Mouse (Mus musculus): ENCODE measurements around the gene Nuak1.
A peak's percentile ranks its signal among the peaks of the same experiment; 100 is the strongest.
"Not testable (repeated sequence)": the region's sequence is repeated elsewhere in the genome, so short reads cannot be mapped to it uniquely, and the experiment has no call there.

The Nuak1 gene

DNA sequence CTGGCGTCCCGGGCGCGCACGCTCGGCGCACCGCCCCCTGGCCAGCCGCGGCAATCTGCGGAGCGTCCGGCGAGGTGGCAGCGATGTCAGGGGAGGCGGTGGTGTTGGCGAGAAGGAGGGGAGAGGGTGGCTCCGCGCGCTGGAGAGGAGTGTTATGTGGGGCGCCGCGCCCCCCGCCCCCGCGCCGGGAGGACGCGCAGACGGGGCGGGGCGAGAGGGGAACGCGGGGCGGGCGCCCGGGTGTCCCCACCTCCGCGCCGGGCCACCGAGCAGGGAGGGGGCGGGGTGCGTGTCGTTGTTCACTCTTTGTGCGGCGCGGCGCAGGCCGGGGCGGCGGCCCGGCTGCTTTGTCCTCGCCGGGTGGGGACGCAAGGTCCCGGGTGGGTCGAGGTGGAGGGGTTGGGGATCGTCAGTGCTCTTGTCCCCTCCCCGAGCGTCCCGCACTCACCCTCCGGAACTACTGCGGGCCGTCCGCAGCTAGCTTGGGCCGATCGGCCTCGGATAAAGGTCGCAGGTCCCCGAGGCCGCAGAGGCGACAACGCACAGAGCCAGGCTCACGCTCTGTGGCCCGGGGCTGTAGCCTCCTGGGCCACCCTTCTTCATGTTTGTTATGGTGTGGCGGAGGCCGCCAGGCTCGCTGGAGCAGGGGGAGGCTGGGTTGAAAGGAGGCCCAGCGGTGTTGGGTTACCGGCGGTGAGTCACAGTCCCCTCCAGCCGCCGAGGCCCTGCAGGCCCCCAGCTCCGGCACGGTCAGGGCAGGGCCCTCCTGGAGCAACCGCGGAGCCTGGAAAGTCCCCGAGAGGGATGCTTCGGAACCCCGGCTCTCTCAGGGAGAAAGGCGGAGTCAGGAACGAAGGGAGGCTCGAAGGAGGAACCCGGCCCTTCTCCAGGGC, at the start of gene Nuak1:
Gene Nuak1, minus strand, starts transcription at position 57 of the 893 bp plus-strand sequence.
- DNase-seq (ENCODE audit: low spot score in 2 of 2), result peak; percentile 36 to 56

DNA sequence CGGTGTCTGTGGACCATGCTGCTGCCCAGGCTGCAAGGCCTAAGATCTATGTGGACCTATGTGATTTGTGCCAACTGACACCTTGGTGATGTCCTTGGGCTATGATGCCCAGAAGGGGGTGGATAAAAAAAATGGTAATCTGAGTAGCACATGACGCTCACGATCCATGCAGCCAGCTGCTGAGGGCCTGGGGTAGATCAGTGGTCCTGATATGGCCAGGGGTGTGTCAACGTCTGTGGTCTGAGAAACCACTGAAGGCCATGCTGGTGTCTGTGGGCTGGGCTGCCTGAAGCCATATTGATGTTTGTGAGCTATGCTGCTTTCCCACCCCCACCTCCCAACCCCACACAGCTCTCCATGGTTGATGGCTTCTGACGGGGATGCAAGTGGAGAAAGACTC, 49.7 kb upstream of the Nuak1 start:
- DNase-seq (ENCODE audit: low spot score in 2 of 2), result no peak

DNA sequence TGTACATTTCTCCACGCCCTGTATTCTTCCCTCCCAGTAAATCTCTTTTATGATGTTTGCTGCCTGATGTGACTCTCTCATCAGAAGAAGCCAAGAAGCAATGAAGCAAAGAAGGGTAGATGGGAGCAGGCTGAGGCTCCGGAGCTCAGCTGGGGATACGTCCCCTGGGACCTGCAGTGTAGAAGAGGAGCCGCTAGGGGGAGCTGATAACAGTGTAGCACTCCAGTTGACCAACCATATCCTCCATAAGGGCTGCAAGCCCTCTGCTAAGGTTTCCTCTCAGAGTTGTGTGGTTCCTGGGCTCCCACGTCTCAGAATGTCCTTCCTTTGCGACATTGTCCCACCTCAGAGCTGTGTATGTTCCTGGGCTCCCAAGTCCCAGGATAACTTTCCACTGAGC, 47.9 kb upstream of the Nuak1 start:
- DNase-seq (ENCODE audit: low spot score in 2 of 2), result peak; percentile 57 to 65

DNA sequence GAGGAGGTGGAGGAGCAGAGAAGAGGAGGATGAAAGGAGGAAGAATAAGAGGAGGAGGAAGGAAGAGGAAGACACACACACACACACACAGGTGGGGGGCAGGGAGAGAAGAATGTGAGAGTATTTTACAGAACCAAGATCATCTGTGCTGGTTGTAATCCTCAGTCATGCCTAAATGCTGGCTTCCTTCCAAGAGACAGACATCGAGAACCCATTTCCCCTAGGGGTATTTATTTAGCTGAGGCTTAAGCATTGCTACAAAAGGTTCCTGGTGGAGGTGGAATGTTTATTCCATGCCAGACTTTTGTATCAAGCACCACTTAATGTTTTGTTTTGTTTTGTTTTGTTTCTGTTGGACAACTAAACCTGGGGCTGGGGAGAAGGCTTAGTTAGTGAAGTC, 44.3 kb upstream of the Nuak1 start:
- no peak for DNase-seq (ENCODE audit: low spot score in 2 of 2)

DNA sequence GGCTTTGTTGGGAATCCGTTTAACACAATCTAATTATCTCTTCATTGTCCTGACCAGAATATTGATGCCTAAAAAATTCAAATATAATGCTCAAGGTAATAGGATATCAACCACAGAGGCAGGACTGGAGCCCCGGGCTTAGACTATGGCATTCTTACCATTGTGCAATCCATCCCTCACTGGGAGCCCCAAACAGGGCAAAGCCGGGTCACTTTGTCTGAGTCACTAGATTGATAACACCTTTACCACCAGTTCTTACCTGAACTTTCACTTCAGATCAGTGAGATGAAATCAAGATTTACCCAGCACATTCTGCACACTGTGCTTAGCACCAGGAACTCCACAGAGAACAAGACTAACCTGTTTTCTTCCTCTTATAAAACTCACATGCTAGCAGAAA, 43.2 kb upstream of the Nuak1 start:
- no peak for DNase-seq (ENCODE audit: low spot score in 2 of 2)

DNA sequence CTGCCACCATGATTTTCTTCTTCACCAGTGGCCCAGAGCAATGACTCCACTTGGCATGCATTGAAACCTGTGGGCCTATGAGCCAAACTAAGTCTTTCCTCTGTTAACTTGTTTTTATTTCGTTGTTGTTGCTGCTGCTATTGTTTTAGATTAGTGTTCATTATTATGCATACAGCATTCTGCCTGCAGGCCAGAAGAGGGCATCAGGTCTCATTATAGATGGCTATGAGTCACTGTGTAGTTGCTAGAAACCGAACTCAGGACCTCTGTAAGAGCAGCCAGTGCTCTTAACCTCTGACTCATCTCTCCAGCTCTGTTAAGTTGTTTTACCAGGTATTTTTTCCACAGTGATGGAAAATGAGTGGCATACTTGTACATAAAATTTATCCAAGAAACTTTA, 42.7 kb upstream of the Nuak1 start:
- no peak for DNase-seq (ENCODE audit: low spot score in 2 of 2)

DNA sequence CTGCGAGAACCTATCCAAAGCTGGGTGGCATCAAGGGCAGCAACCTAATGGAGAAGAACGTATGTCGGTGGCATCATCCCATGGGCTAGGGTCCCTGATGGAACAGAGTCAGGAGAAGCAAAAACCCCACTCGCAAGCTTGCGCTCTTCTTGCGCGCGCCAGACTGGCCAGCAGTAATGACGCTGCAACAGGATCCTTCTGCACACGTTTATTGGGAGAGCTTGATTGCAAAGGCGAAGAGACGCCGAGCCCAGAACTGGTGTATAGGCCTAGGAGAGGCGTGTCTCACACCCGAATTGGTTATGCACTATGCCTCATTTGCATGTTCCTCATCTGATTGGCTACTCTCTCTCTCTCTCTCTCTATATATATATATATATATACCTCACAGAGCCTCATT, 42.0 kb upstream of the Nuak1 start:
- DNase-seq (ENCODE audit: low spot score in 2 of 2), result not testable (repeated sequence)

DNA sequence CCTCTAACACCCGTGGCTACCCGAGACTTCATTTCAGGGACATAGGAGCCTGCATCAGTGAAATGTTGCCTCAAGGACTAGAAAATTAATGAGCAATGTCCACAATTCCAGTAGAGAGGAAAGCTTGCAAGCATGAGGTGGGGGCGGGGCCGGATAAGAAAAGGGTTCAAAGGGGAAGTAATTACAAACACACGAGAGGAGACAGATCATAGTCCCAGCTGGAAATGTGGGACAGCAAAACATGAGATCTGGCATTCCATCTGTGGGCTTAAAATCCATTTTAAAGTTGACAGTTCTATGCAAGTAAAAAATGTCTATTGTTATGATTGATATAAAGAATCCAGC, 40.9 kb upstream of the Nuak1 start:
- no peak for DNase-seq (ENCODE audit: low spot score in 2 of 2)

DNA sequence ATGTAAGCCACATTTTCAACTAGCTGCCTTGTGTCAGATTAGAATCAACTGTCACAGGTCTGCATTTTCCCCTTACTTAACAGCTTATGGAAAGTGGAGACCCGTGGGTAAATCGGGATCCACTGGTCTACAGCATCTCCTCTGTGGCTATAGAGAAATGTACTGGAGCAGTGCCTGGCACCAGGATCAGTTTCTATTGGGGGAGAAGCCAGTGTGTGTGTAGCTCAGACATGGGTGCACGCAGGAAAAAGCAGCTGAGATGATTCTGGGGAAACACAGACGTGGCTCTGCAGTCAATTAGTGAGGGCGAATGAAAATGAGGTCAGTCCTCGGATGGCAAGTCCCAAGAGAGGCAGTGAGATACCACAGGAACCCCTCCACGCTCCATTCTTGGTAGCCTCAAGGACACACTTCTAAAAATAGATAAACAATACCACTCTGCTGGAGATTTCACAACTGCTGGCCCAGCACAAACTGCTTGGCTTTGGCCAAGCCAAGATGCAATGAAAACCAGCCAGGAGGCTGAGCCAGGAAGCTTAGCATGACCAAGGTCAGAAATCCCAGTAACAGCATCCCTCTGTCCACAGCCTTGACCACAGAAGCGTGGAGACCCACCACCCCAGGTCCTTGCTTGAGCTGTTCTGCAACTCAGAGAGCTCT, 40.4 kb upstream of the Nuak1 start:
- DNase-seq (ENCODE audit: low spot score in 2 of 2), result no peak

DNA sequence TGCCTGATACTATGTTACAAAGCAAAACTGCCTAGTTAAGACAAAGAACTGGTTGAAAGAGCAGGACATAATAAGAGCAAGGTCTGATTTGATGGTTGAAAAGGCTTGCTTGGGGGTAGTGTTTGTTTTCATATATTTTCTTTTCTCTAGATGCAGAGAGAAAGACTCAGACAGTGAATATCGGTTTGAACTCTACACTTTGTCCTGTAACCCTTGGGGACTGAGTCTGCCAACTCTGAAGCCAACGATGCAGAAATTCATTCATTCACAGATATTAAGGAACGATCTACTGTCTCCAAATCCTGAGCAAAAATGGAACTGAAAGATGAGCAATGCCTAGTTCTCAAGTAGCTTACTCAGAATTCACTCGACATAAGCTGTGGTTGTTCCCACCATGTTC, 39.7 kb upstream of the Nuak1 start:
- DNase-seq (ENCODE audit: low spot score in 2 of 2), result no peak

DNA sequence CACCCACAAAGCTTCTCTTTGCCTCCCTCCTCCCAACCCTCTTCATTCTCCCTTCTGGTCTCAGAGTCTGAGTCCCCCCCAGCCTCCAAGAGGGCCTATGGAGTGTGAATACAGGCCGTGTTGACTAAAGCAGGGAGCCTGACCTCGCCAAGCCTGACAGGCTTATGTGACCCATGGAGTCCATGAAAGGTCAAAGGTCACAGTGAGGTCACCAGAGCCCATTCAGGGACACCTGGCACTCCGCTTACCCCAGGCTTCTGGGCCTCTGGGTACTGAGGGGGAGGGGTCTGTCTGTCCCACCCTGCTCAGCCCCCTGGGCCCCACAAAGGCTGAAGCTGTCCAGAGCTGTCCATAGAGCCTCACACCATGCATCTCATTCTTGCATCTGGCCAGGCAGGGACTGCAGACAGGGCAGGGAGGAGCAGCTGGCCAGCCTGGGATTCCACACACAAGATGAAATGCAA, 37.2 kb upstream of the Nuak1 start:
- no peak for DNase-seq (ENCODE audit: low spot score in 2 of 2)

DNA sequence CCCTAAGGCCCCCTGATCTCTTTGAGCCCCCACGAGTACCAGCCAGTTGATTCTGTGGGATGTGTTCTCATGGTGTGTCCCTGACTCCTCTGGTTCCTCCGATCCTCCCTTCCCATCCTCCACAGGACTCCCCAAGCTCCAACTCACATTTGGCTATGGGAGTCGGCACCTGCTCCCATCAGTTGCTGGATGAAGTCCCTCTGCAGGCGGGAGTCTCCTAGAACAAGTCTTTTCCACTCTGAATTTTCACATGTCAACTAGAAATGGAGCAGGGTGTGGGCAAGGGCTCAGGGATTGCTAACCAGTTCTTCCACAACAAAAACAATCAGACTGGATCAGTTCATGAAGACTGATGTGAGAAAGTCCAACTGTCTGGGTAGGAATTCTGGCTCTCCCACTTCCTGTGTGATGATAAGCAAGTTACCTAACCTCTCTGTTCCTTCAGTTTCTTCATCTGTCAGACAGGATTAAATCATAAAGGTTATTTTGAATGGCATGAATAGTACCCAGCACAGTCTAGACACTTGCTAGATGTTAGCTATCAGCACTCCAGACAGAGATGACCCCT, 36.7 kb upstream of the Nuak1 start:
- no peak for DNase-seq (ENCODE audit: low spot score in 2 of 2)

DNA sequence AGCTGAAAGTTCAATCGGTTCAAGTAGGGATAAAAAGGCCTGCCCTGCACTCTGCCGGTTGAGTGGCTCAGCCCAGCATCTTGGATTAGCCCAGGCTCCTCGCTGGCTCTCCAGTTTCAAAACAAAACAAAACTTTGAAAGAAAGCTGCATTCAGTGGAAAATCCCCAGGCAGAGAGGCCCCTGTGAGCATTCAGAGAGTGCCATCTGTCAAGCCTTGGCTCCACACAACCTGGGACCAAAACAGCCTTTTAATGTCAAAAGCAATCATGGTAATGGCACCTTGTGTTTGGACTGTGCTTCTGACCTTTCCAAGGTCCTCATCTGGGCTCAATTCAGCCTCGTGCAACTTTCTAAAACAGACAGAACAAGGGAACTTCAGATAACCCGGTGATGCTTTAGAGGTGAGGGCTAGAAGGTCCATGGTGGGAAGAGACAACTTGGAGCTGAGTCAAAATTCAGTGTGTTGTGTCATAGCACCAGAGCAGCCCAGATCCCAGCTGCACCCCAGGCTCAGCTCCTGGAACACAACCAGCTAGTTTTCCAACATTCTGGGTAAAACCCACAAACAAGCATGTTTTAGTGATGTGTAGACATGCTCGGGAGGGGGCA, 27.3 kb upstream of the Nuak1 start:
- DNase-seq (ENCODE audit: low spot score in 2 of 2), result no peak

DNA sequence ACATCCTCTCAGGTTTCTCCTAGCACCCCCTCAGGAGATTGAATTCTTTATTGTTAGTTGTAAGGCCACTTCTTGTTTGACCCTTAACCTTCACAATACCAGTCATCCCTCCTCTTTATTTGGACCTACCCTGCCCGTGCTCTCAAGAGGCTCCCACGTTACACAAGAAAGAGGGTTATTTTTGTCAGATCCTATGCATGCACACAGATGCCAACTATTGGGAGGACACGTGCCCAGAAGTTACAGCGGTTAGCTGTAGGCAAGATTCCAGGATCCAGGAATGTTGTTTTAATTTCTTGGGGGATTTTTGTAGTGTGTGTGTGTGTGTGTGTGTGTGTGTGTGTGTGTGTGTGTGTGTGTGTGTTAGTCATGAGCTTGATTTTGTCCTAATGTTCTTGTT, 25.1 kb upstream of the Nuak1 start:
- DNase-seq (ENCODE audit: low spot score in 2 of 2), result no peak

DNA sequence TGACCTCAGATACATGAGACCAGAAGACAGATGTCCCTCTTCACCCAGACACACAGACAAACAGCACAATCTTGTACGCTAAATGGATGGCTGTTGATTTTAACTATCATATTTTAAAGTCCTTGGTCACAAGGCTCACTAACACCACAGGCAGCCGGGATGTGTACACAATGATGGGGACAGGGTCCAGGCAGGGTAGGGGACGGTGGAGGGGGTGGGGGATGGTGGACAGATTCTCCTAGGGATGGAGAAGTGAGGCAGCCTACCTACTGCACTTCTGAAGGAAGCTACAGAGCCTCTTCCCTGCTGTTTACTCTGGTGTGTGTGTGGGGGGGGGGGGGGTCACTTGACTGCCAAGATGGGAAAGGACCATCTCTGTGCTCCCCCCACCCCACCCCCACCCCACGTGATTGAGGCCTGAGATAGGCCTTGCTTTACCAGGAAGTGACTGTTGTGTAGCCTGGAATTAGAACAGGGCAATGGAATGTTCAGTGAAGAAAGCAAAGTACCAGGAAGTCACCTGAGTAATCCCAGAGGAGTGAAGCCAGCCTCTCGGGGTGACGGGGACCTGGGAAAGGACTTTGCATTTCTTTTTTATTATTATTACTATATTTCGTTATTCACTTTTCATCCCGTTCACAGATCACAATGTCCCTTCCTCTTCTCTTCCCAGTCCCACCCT, 20.2 kb upstream of the Nuak1 start:
- DNase-seq (ENCODE audit: low spot score in 2 of 2), result no peak

DNA sequence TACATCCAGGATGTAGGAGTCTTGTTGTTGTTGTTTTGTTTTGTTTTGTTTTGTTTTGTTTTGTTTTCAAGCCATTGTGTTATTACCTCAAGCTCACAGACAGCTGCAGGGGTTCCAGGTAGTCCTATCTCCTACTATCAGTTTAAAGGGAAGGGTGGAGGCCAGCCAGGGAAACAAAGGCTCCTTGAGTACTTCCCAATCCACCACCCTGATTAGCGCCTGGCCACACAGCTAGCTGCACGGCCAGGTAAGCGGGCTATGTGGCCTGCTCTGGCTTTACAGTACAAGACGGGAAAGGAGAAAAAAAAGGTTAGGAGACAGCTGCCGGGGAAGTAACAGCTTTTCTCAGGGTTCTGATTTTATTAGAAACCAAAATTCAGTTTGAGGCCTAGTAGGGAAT, 17.7 kb upstream of the Nuak1 start:
- no peak for DNase-seq (ENCODE audit: low spot score in 2 of 2)

DNA sequence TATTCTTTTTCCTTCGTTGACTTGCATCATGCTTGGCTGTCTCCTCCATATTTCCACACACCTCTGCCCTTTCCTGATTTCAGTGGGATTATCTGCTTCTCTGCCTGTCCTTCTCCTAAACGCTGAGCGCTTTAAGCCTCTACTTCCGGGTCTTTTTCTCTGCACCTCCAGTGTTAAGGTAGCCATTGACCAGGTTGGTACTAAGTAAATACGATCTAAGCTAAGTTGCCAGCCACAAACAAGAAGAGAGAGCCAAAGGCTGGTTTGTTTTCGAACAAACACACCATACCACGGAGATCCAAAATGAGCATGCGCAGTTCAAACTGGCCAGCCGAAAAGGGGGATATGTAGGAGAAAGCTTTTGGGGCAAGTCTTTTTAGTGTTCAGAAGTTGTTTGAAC, 17.1 kb upstream of the Nuak1 start:
- DNase-seq (ENCODE audit: low spot score in 2 of 2), result no peak

DNA sequence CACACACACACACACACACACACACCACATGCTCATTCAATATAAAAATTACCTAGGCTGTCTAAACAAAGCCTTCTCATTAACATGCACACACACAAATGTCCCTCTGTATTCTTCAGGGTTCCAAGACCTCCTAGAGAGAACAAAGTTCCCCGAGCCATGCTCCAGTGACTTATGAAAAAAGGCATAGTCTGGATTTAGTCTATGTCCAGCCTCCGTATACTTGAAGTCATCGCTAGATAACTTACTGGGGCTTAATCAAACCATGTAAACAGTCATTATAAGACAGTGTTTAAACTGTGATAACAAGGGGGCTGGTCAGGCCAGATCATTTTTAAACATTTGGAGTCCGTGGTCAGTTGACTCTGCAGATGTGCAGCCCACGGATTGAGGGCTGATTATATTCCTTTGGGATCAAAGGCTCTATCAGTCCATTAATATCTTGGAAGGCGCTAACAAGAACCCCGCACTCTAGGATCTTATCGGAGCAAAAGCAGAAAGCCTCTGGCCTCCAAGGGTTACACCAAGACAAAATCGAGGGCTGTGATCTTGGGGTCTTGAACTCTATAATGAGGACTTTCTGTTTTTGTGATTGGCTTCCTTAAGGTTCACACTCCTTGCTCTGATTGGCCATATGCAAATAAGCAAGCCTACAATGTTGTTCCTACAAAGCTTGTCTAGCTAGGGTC, 16.4 kb upstream of the Nuak1 start:
- no peak for DNase-seq (ENCODE audit: low spot score in 2 of 2)

DNA sequence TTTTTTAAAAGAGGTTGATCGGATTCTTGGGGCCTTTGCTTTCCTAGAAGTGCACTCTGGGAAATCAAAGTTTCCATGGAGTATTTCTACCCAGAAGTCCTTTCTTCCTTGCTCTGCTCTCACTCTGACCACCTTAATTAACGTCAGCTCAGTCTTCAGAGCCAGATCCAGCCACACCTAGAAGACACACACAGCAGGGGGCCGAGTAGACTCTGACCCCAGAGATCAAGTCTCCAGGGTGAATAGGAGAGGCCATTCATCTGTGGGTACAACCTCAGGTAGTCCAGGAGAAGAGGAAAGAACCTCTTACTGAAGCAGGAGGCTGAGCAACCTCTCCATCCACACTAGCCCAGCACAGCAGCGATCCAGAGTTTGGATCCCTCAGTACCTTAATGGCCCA, 11.5 kb upstream of the Nuak1 start:
- no peak for DNase-seq (ENCODE audit: low spot score in 2 of 2)

DNA sequence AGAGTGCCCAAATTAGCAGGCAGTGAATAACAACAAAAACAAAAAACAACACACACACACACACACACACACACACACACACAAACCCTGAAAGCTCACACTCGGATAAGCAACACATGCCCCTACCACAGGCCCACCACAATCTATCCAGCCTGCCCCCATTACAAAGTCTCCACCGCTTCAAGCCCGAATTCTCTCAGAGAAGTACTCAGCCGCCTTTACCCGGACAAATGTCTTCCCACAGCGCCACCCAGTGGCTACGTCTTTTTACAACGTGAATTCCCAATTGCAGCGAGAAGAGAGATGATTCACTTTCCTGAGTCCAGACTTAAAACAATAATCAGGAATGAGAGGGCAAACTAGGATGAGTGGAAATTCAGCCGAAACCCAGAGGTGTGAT, 10.3 kb upstream of the Nuak1 start:
- peak; percentile 11 to 58 for DNase-seq (ENCODE audit: low spot score in 2 of 2)

DNA sequence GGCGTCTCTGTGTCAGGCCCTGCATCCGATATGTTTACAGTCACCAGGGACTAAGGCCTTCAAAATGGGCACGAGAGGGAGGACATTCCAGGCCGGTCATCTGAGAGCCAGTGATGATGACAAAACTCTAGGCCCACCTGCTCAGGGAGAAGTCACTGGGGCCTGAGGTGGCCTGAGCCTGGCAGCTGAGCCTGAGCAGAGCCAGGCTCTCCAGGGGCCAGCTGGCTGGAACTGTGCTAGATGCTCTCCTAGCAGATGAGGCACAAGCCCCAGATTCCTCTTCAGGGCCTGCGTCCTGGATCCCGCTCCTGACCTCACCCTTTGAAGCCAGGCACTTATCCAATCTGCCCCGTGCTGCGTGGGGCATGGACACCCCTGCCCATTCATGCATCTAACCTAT, 9.3 kb upstream of the Nuak1 start:
- DNase-seq (ENCODE audit: low spot score in 2 of 2), result no peak
